Mouse (Mus musculus): Measurements from ENCODE around the gene Bbip1. TPM values are rescaled to one million over a fixed set of nuclear protein-coding genes. Genes with fewer than 3 reads are reported as not detected.

The Bbip1 gene
- 71.7 and 75.7 TPM in 2 replicates for polyA plus RNA-seq (2015; fragmentation: Nextera tagmentation; extraction: Ambion mirVana)

- Histone ChIP-seq H3K4me1 (replicated peaks; ENCODE audit: control insufficient read depth, insufficient read depth, low read length) (peaks cover 3% of the 10 kb centered on the region; the same call in 1 of the 2 replicates), H3K9me3 (ENCODE audit: control insufficient read depth) (no peaks in the 10 kb centered on the region), H3K27me3 (replicated peaks; ENCODE audit: control insufficient read depth, insufficient read depth, low read length) (no peaks in the 10 kb centered on the region), H3K27ac (ENCODE audit: low read depth, low read length) (peak within 1 kb of the TSS; percentile 98), H3K4me2 (replicated peaks; ENCODE audit: low read depth) (peak within 1 kb of the TSS; percentile 80), H3K36me3 (ENCODE audit: control insufficient read depth, insufficient read depth) (peaks cover 4% of the 10 kb centered on the region; the same call in 1 of the 2 replicates), H3K9ac (ENCODE audit: low read depth, low read length) (peak within 1 kb of the TSS; percentile 98), H3K4me3 (ENCODE audit: low read depth, low read length) (peak within 1 kb of the TSS; percentile 94)
- TF ChIP-seq CTCF (IDR thresholded peaks at IDR 0.05; ENCODE audit: low read depth), result peak; percentile 55
- ATAC-seq, result peak; percentile 93
- under 1% methylated on average over 60 of the region's 62 CpGs for WGBS
These were observed at the start of gene Bbip1, which contains the start of gene Shoc2 for GRCm38 (mm10) chr19:53943802-53944785. TSS of gene Bbip1 (minus strand) at chr19:53944627. TSS of gene Shoc2 (plus strand) at chr19:53944306.

GRCm38 (mm10) chr19:53993860-53994259 is 49.4 kb upstream of the Bbip1 start:
- H3K27me3 ChIP-seq (replicated peaks; ENCODE audit: control insufficient read depth, insufficient read depth, low read length), result no peaks in the 10 kb centered on the region
- H3K9ac ChIP-seq (ENCODE audit: low read depth, low read length), result no peak overlapping the region
- H3K27ac ChIP-seq (ENCODE audit: low read depth, low read length), result no peak overlapping the region
- no peaks in the 10 kb centered on the region for H3K36me3 ChIP-seq (ENCODE audit: control insufficient read depth, insufficient read depth)
- TF ChIP-seq CTCF (IDR thresholded peaks at IDR 0.05; ENCODE audit: low read depth), result no peak
- no peaks in the 10 kb centered on the region for H3K4me1 ChIP-seq (replicated peaks; ENCODE audit: control insufficient read depth, insufficient read depth, low read length)
- WGBS, result 80% methylated on average over 3 of the region's 3 CpGs
- no peak overlapping the region for H3K4me3 ChIP-seq (ENCODE audit: low read depth, low read length)
- no peak for ATAC-seq
- H3K9me3 ChIP-seq (ENCODE audit: control insufficient read depth), result no peaks in the 10 kb centered on the region
- no peak overlapping the region for H3K4me2 ChIP-seq (replicated peaks; ENCODE audit: low read depth)

- no peaks in the 10 kb centered on the region for H3K9me3 ChIP-seq (ENCODE audit: control insufficient read depth)
- H3K4me3 ChIP-seq (ENCODE audit: low read depth, low read length), result no peak overlapping the region
- no peak overlapping the region for H3K4me2 ChIP-seq (replicated peaks; ENCODE audit: low read depth)
- H3K9ac ChIP-seq (ENCODE audit: low read depth, low read length), result no peak overlapping the region
- no peak overlapping the region for H3K27ac ChIP-seq (ENCODE audit: low read depth, low read length)
- ATAC-seq, result no peak
- H3K27me3 ChIP-seq (replicated peaks; ENCODE audit: control insufficient read depth, insufficient read depth, low read length), result no peaks in the 10 kb centered on the region
- TF ChIP-seq CTCF (IDR thresholded peaks at IDR 0.05; ENCODE audit: low read depth), result no peak
- H3K4me1 ChIP-seq (replicated peaks; ENCODE audit: control insufficient read depth, insufficient read depth, low read length), result no peaks in the 10 kb centered on the region
- WGBS, result 83% methylated on average over 2 of the region's 2 CpGs
- H3K36me3 ChIP-seq (ENCODE audit: control insufficient read depth, insufficient read depth), result peaks cover 9% of the 10 kb centered on the region; the same call in 1 of the 2 replicates
These were observed 46.1 kb upstream of the Bbip1 start for GRCm38 (mm10) chr19:53990538-53990937.

- H3K4me3 ChIP-seq (ENCODE audit: low read depth, low read length), result no peak overlapping the region
- H3K9me3 ChIP-seq (ENCODE audit: control insufficient read depth), result no peaks in the 10 kb centered on the region
- no peak for ATAC-seq
- TF ChIP-seq CTCF (IDR thresholded peaks at IDR 0.05; ENCODE audit: low read depth), result no peak
- H3K27me3 ChIP-seq (replicated peaks; ENCODE audit: control insufficient read depth, insufficient read depth, low read length), result no peaks in the 10 kb centered on the region
- no peak overlapping the region for H3K4me2 ChIP-seq (replicated peaks; ENCODE audit: low read depth)
- no peak overlapping the region for H3K9ac ChIP-seq (ENCODE audit: low read depth, low read length)
- H3K4me1 ChIP-seq (replicated peaks; ENCODE audit: control insufficient read depth, insufficient read depth, low read length), result no peaks in the 10 kb centered on the region
- peaks cover 9% of the 10 kb centered on the region; the same call in 1 of the 2 replicates for H3K36me3 ChIP-seq (ENCODE audit: control insufficient read depth, insufficient read depth)
- no peak overlapping the region for H3K27ac ChIP-seq (ENCODE audit: low read depth, low read length)
- 89% methylated on average over 3 of the region's 3 CpGs for WGBS
These were observed 40.2 kb upstream of the Bbip1 start for GRCm38 (mm10) chr19:53984628-53985027.

GRCm38 (mm10) chr19:53983336-53983735 is 38.9 kb upstream of the Bbip1 start:
- no peak overlapping the region for H3K4me2 ChIP-seq (replicated peaks; ENCODE audit: low read depth)
- H3K36me3 ChIP-seq (ENCODE audit: control insufficient read depth, insufficient read depth), result peaks cover 9% of the 10 kb centered on the region; the same call in 1 of the 2 replicates
- peak; percentile 36 for TF ChIP-seq CTCF (IDR thresholded peaks at IDR 0.05; ENCODE audit: low read depth)
- no peaks in the 10 kb centered on the region for H3K9me3 ChIP-seq (ENCODE audit: control insufficient read depth)
- H3K4me3 ChIP-seq (ENCODE audit: low read depth, low read length), result no peak overlapping the region
- no peaks in the 10 kb centered on the region for H3K27me3 ChIP-seq (replicated peaks; ENCODE audit: control insufficient read depth, insufficient read depth, low read length)
- 91% methylated on average over 1 of the region's 1 CpGs for WGBS
- H3K27ac ChIP-seq (ENCODE audit: low read depth, low read length), result no peak overlapping the region
- ATAC-seq, result no peak
- H3K9ac ChIP-seq (ENCODE audit: low read depth, low read length), result no peak overlapping the region
- no peaks in the 10 kb centered on the region for H3K4me1 ChIP-seq (replicated peaks; ENCODE audit: control insufficient read depth, insufficient read depth, low read length)

GRCm38 (mm10) chr19:53982041-53982440 is 37.6 kb upstream of the Bbip1 start:
- H3K9ac ChIP-seq (ENCODE audit: low read depth, low read length), result no peak overlapping the region
- H3K27me3 ChIP-seq (replicated peaks; ENCODE audit: control insufficient read depth, insufficient read depth, low read length), result no peaks in the 10 kb centered on the region
- no peak for TF ChIP-seq CTCF (IDR thresholded peaks at IDR 0.05; ENCODE audit: low read depth)
- no peak overlapping the region for H3K4me2 ChIP-seq (replicated peaks; ENCODE audit: low read depth)
- 43% methylated on average over 3 of the region's 3 CpGs for WGBS
- H3K27ac ChIP-seq (ENCODE audit: low read depth, low read length), result no peak overlapping the region
- H3K4me1 ChIP-seq (replicated peaks; ENCODE audit: control insufficient read depth, insufficient read depth, low read length), result no peaks in the 10 kb centered on the region
- no peak overlapping the region for H3K4me3 ChIP-seq (ENCODE audit: low read depth, low read length)
- H3K9me3 ChIP-seq (ENCODE audit: control insufficient read depth), result no peaks in the 10 kb centered on the region
- no peaks in the 10 kb centered on the region for H3K36me3 ChIP-seq (ENCODE audit: control insufficient read depth, insufficient read depth)
- no peak for ATAC-seq

Measured in intestine, postnatal 0 days (tissue).